Mouse (Mus musculus) adrenal gland, adult 8-10 months (tissue): ENCODE results near the gene Fras1. TPM values are rescaled to one million over a fixed set of nuclear protein-coding genes. Genes with fewer than 3 reads are reported as not detected.
A peak's percentile ranks its signal among the peaks of the same experiment; 100 is the strongest.

Experiments used
- DNase-seq: peaks from one replicate; pipeline ENCODE4 v3.0.0; 2022
- total RNA-seq, 4 experiments: library from RNA; stranded (reverse); gene quantifications; 2 replicates each; pipeline ENCODE4 v1.2.4; 2022

Gene Fras1
- total RNA-seq, 4 experiments from 2014 or later: 1.3 to 4.1 (median 2.1) TPM

DNA sequence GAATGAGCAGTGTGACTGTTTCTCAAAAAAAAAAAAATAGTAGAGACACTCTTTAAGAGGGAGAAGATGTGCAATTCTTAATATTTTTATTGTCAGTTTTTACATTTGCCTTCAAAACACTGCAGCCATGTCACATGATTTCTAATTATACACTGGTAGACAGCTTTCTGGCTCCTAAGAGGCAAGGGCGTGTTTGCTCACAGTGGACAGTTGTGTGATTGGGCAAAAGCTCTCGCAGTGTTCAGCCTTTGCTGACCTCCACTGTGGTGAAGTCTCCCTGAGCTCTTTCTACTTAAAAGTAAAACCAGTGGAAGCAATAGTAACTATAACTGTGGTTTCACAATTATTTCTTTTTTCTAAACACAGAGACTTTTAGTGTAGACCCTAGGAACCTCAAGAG, 315.1 kb downstream of the Fras1 start:
- no peak for DNase-seq

DNA sequence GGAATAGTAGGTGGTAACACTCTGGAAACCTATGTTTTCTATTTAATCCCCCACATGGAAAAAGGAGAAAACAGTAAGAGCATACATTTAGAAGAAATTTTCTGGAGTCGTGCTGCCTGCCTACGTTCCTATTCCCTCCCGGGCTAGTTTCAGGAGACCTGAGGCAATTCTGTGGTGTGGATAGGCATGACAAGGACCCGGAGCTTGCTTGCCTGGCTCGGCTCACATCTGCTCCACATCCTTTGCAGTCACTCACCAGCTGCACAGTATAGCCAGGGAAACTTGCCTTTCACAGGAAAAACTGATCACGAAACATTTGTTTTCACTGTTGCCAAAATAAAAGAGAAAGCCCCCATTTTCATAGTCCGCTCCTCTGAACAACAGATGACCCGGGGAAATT, 325.2 kb downstream of the Fras1 start:
- DNase-seq: no peak

DNA sequence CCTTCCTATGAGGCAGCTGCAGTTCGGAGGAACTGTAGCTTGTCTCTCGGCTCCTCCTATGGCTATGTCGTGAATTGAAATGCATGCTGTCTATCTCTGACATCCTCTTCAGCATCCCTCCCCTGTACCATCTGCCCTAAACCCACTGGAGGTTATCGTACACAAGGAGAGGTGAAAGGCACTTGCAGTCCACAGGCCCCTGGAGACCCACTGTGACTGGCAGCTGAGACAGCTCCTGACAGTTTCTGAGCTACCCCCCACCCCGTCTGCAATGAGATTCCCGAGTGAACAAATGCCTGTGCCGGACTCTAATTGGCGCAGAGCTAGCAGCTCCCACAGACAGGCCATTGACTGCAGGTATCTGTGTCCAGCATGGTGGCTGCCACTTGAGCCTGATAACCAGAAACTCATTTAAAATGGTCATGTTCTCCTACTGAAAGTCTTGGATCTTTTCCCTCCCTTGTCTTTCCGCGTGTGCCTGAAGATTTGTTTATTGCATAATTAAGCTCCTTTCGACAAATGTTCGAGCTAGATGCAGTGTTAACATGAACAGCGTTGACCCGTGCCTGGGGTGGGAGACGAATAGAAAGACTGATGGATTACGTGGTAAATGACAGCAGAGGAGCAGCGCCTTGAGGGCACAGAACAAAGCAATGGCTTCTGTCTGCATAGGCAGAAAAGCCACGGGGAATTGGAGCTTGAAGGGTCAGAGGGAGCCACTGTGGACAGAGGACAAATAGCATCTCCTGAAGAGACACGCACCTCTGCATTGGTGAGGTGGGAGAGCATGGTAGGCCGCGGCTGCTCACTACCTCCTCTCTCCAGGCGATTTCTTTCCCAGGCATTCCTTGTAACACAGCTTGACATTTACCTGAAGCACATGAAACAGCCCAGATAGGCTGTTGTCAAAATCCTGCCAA, 329.2 kb downstream of the Fras1 start:
- DNase-seq: no peak

DNA sequence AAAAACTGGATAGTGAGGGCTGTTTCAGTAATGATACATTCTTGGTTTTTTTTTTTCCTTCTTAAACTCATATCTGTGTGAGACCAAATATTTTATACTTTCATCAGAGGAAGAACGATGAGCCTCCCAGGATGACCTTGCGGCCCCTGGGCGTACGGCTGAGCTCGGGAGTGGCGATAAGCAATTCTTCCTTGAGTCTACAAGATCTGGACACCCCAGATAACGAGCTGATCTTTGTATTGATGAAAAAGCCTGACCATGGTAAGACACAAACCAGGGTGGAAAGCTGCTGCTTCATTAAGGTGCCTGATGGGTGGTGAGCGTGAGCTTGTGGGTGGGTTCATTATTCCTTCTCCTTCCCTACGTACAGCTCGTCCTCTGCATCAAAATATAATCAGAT, 334.8 kb downstream of the Fras1 start:
- no peak for DNase-seq

DNA sequence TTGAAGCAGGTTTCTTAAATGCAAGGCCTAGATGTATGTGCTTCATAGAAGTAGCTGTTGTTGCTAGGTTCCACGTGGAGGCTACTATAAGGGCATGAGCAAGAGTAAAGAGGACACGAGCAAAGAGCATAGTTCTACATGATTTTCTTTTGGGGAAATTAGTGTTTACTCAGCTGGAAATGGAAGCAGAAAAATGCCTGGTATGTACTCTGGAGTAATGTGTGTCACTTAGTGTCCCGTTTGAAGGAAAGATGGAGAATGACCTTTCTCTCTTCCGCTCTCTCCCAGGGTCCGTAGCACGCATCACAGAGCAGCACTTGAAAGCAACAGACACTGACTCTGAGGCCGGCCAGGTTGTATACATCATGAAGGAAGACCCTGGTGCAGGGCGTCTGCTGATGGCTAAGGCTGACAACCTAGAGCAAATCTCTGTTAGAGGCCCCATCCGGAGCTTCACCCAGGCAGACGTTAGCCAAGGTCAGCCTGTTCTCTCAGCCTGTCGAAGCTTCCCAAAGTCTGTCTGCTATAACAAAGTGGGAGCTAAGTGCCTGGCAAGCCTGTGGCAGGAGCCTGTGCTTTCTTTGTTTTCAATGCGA, 338.4 kb downstream of the Fras1 start:
- no peak for DNase-seq

DNA sequence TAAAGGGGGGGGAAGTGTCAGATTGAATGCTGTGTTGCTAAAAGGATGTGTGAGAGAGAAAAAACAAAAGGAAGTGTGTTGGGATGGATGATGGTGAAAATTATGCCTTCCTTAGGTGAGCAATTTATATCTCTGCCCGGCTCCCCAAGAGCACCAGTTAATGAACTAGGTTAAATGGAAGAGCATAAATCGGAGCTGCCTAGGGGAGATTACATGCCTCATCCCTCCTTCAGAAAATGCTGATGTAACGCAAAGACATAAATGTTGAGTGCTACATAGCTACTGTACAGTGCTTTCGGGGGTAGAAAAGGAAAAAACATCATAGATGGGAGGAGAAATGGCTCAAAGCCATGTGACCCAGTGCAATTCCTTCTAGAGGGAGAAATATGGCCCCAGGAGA, 339.0 kb downstream of the Fras1 start:
- no peak for DNase-seq

DNA sequence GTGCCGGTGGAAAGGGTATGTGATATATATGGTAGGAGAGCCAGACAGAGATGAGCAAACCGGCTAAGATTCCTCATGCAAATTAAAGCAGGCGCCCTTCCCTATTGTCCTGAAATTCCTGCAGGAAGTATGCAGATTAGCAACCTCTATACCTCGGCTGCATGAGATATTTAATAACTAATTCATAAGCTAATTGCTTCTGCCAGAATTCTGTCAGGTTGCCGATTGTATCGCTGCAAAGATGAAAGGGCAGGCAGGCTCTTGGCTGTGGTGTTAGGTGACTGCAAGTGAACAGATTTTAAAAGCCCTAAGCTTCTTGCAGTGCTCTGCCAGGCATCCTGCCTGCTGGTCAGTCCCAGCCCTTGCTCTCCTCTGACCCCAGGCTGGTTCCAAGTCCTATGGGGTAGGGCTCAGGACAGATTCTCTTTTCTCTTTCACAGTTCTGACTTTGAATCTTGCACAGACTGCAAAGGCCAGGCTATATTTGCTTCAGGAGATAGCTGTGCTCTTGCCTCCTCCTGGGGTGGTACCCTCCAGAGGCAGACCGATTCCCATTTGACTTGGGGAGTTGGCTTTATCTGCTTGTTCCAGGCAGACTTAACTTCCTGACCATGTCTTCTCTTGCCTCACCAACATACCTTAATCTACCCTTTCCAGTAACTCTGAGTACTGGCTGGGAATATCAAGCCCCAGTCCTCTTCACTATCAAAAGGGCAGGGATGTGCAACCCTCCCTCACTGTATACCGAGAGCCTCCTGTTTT, 342.7 kb downstream of the Fras1 start:
- DNase-seq: no peak

DNA sequence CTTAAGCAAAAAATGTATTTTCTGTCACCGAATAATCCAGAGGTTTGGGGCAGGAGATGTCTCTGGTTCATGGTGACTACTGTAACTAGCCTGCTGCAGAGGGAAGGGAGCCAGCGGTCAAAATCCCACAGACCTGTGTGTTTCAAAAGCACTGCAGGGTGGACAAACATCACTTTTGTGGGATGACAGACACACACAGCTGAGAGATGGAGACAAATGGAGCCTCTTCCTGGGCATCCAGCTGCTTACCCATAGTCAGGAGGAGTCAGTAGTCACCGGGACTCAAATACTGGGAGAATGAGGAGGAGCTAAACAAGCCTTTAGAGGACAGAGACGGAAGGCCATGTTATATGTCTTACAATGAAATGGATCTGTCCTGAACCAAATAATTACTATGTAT, 343.9 kb downstream of the Fras1 start:
- DNase-seq: no peak

DNA sequence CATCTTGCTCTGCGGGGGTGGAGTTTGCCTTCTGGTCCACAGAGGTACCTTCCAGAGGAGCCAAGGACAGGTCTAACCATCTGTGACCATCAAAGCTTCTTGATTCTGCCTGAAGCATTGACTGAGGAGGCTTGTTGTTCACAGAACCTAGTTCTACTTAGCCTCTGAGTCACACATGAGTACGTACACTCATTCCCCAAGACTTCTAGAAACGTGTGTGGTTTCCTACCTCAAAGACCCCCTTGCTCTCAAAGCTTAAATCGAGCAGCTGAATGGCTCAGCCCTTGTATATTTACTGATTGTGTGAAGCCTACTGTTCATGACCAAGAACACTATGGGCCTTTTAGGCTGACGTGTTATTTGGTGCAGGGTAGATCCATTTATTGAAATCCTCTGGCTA, 344.8 kb downstream of the Fras1 start:
- DNase-seq: no peak

DNA sequence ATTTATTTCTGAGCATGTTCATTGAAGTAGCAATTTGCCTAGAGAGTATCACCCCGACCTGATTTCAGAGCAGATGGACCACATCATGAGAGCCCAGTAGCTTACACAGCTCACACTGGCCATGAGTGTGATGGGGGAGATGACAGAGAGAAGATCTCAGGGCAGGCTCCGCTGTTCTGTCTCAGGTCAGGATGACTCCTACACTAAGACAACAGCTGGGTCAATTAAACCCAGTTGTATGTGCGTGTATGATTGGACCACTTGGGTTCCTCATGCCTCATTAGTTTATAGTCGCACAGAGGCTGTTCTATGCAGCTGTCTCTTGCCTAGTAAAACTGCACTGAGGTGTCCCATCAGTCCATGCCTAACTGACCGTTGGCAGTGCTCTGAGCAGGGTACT, 345.5 kb downstream of the Fras1 start:
- no peak for DNase-seq

DNA sequence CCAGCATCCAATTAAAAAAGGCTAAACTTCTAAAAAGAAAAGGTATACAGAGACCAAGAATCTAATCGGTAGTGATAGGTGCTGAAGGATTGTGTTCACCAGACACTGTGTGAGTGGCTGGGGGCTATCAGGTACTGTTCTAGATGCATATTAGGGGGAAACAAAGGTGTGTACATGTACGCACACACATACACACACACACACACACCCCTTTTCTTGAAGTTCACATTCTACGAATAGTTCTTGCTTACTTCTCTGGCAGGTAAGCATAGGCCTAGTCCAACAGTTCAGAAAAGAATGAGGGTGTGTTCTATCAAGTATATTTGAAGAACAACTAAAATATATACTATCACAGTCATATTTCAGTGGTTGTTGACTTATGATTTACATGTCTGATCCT, 348.9 kb downstream of the Fras1 start:
- DNase-seq: no peak

DNA sequence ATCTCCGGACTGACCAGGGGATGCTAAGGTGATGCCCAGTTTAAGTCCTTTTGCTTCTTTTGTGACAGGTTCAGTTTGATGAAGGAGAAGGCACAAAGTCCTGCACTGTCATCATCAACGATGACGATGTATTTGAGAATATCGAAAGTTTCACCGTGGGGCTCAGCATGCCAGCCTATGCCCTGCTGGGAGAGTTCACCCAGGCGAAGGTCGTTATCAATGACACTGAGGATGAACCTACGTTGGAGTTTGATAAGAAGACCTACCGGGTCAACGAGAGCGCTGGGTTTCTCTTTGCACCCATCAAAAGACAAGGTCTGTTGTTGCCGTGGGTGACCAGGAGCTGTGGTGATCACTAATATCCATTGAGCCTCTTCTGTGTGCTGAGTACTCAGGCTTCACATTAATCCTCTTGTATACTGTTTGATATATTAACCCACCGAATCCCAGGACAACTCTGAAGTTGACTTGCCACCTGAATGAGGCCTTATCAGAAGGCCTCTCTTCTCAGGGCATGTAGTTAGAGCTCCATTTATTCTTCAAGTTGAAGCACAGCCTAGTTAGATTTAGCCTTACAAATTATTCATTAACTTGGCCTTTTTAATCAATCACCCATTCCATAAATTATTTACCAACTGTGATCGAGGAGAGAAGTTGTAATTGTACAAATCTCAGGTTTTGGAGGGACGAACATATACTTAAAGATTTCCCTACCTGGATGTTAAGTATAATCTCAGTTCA, 365.6 kb downstream of the Fras1 start:
- DNase-seq: no peak

DNA sequence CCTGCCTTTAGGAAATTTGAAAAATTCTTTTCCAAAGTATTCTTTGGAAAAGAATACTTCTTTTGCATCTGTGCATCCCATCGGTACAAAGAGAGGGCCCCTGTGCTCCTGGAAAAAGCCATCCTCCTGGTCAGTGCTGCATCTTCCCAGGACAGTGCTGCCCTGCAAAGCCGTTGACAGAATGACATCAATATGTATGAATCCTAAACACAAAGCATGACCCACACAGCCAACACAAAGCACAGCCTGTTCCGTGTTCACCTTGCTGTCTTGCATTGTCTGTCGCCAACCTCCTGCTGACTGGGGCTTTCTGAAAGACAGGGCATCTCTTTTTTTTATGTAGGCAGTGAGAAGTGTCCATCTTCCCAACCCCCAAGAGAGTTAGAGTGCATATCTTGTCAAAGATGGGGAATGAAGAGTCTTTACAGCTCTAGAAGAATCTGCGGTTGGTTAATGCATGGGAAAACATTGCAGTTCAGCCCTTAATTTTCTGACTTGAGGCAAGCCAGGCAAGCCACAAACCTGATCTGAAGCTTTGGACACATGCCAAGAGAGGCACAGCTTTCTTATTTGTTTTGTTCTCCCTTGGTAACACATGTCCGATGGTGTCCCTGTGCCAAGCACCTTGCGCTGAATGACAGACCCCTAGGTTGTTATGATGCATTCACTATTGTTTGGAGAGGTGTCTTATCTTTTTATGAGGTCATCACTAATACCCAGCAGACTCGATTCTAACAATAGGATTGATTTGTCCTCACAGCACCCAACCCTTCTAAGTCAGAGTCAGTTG, 373.6 kb downstream of the Fras1 start:
- DNase-seq: no peak

DNA sequence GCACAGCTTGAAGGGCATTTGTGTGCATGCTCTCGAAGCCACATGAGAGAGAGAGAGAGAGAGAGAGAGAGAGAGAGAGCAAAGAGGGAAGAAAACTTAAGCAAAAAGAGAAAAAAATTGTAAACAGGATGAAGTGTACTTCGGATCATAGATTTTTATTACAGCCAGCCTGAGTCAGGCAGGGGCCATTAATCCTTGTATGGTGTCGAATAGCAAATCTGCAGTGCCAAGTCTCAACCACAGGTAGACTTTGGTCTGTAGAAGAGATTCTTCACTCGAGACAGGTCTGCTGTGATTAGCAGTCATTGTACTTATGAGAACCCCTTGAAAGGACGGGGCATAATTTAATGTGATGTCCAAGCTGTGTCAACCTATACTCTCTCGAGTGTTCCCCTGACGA, 383.9 kb downstream of the Fras1 start:
- DNase-seq: no peak

DNA sequence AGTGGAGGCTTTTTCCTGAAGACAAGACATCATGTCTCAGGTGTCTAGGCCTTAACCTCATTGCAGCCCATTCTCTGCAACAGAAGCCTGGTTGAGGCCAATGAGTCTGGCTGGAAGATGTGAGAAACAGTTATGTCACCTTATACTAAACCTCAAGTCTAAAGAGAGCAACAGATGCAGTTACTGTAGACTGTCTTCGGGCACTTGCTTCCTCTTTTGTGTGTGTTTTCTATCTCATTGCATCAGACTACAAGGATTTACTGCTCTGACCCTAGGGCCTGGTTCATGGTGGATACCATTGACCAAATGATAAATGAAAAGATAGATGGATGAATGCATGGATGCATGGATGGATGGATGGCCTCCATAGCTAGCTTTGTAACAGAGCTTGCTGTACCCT, 388.3 kb downstream of the Fras1 start:
- no peak for DNase-seq

DNA sequence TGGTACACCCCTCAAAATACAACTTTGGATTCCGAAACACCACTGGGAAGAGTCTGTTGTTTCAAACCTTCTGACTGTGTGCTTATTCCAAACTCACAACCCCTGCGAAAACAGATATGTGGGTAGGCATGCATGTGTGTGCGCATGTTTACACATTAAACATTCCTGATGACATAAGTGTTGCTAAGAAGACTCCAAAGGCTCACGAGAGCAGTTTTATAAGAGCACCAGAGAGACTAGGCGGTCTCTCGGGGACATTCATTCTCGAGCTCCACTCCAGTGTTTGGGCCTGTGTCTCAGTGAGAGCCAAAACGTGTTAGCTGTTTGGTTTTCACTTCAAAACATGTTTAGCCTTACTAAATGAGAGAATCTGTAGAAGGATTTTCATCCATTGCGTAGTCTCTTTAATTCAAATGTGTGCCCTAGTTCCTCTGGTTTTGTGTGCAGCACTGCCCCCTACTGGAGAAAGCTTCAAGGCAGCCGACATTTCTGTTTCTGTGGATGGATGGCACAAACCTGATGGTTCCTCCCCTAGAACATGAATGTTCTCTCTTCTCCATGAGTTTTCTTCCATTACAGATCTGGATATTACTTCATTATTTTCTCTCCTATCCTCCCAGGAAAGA, 395.2 kb downstream of the Fras1 start:
- peak; percentile 14 for DNase-seq

DNA sequence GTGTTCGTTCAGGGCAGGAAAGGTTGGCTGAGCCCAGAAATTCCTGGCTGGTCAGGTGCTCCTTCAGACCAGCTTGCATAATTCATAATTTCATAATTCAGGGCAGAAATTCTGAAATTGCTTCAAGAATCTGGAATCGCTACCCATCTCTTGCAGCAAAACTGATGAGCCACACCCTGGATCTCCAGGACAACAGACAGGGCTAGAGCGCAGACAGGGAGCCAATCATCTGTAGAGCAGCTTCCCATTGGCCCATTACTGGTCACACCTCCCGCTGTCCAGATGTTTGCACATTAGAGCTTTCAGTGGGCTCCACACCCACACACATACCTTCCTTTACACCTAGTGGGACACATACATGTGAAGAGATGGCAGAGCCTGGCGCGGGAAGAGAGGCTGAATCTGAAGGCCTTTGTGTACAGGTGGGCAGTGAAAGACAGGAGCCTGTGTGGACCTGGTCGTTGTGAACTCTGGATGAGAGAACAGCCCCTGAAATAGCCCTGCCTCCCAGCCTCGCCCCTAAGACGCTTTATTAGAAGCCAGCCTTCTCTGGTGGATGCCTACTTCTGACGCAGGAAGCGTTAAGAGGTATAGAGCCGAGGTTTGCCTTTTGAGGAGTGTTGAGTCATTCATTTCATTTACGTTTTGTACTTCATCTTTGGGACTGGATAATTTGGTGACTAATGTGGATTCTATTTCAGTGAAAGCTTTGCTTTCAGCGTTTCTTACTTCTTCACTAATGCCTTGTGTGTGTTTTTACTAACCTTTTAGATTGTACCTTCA, 409.9 kb downstream of the Fras1 start:
- no peak for DNase-seq

DNA sequence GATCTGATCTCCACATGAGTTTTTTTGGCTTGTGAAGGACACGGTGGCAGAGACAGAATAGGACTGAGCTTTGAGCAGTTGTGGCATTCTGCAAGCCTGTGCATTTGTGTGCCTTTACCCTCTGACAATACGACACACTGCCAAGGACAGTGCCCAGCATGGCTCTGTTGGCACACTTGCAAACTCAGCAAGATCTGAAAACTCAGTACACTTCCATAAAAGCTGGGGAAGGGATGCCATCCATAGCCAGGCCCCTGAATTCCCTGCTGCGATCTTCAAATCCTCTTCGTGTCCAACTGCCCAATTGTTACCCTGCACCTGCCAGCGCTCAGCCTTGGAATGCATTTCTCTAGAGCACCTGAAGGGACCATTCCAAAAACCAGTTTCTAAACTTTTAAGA, 411.3 kb downstream of the Fras1 start:
- no peak for DNase-seq

DNA sequence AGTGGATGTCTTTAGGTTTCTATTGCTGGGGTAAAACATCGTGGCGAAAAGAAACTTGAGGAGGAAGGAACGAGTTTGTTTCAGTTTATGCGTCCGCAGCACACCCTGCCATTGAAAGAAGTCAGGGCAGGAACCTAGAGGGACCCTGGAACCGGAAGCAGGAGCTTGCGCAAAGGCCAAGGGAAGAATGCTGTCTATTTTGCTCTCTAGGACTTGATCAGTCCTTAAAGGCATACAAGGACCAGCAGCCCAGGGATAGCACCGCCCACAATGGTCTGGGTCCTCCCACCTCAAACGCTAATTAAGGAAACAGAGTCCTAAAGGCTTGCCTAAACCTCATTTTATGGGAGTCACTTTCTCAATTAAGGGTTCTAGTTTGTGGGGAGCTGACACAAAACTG, 418.7 kb downstream of the Fras1 start:
- no peak for DNase-seq

DNA sequence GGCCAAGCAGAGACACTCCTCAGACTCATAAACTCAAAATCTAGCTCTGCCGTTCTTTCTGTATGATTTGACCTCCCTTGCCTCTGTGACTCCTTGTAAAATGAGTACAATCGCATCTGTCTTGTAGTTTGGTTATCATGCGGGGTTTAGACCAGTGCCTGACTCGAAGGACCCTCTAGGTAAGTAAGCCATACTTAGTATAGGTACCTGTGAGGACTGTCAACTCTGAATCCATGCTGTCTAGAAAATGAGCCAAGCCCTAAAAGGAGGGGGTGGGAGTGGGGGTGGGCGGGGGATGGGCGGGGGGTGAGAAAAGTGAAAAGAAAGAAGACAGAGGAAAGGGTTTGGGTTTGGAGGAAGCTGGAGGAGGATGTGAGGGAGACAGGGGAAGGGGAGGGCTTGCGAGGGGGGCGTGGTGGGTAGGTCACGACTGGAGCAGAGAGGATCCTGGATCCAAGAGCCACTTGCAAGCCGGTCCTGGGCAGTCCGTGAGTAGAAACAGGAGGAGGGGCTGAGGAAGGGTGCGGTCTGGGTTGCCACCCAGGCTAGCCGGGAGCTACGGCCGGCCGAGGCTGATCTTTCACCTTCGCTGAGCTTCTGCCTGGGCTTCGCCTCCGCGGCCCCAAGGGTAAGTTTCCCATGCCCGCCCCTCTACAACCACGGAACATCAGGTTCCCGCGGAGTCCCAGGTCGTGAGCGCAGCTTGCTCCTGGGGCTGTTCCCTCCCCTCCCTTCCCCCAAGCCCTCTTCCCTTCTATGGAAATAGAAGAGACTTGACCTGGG, 419.4 kb downstream of the Fras1 start, which contains the start of gene Anxa3:
Gene Anxa3 (plus strand): TSS at position 404 of the 783 bp plus-strand sequence.
- DNase-seq: peak; percentile 28
